Mouse (Mus musculus) heart, postnatal 0 days (tissue): Measurements from ENCODE around the gene Eipr1.

Source experiments
- CTCF ChIP-seq: IDR thresholded peaks from 2 replicates; pipeline ENCODE4 v1.5.1; 2016; ENCODE audit warnings: antibody characterized with exemption, control low read depth, low read depth
- EP300 ChIP-seq: IDR thresholded peaks from 2 replicates; pipeline ENCODE4 v1.6.1; 2016; ENCODE audit warnings: antibody characterized with exemption, low read depth

- TF ChIP-seq CTCF (no peak), EP300 (no peak)
Observed at GRCm38 (mm10) chr12:28903082-28903481, 151.5 kb downstream of the Eipr1 start.
